Mouse (Mus musculus) kidney, adult 2 months (tissue): ENCODE measurements at regions not wholly inside any gene's neighbourhood (a gene's known extent, or its start where the extent isn't known, plus 50 kb on each side); places are given as distances from the start of the nearest gene placed in this dataset.

Experiments
- CTCF ChIP-seq: fragments of 200-500 bp; conservative IDR thresholded peaks from 2 replicates; pipeline ENCODE4 v1.5.1; 2011; ENCODE audit warnings: low read depth, mild to moderate bottlenecking, control low read depth, low read length, moderate library complexity, mixed read lengths; ENCODE audit not compliant: insufficient read depth, insufficient read length
- POLR2A ChIP-seq: fragments of 200-500 bp; IDR thresholded peaks from one replicate; pipeline ENCODE4 v1.6.1; 2011; ENCODE audit warnings: low read depth, low read length, control low read depth

- TF ChIP-seq CTCF = no peak
- TF ChIP-seq POLR2A = no peak
Observed at GRCm38 (mm10) chr6:99985322-99985721, 259.1 kb upstream of the Prok2 start.
